Mouse (Mus musculus): Measurements from ENCODE around the gene Dnah5. TPM values are rescaled to one million over a fixed set of nuclear protein-coding genes. Genes with fewer than 3 reads are reported as not detected.

Dnah5 gene
- polyA plus RNA-seq (2012): not detected in 2 replicates

GRCm38 (mm10) chr15:28203111-28204075 is at the start of gene Dnah5:
Dnah5 (plus strand) TSS chr15:28203752.
- no peak for TF ChIP-seq GATA1 (IDR thresholded peaks at IDR 0.05; ENCODE audit: low read length)

GRCm38 (mm10) chr15:28154822-28155501 is 48.6 kb upstream of the Dnah5 start:
- TF ChIP-seq GATA1 (IDR thresholded peaks at IDR 0.05; ENCODE audit: low read length): no peak

- no peak for TF ChIP-seq GATA1 (IDR thresholded peaks at IDR 0.05; ENCODE audit: low read length)
Observed at GRCm38 (mm10) chr15:28158771-28159489, 44.6 kb upstream of the Dnah5 start.

- no peak for TF ChIP-seq GATA1 (IDR thresholded peaks at IDR 0.05; ENCODE audit: low read length)
Observed at GRCm38 (mm10) chr15:28162291-28162690, 41.3 kb upstream of the Dnah5 start.

DNA sequence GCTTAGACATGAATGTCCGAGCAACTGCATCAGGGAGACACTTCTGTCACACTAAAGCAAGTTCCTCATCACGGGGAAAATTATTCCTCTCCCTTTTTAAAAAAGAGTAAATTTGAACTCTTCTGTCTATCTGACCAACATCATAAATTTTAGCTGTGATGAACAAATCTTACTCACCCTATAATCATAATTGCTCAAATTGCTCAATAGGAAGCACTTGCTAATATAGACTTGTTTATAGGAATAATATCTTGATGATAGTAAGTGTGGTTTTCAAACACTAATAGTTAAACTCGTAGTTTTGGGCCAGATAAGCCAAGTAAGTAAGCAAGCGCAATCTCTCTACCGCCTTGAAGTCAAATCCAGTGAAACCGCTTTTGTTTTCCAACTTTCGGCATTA is 38.3 kb upstream of the Dnah5 start:
- no peak for TF ChIP-seq GATA1 (IDR thresholded peaks at IDR 0.05; ENCODE audit: low read length)

- TF ChIP-seq GATA1 (IDR thresholded peaks at IDR 0.05; ENCODE audit: low read length): no peak
Observed at GRCm38 (mm10) chr15:28166090-28166489, 37.5 kb upstream of the Dnah5 start.

DNA sequence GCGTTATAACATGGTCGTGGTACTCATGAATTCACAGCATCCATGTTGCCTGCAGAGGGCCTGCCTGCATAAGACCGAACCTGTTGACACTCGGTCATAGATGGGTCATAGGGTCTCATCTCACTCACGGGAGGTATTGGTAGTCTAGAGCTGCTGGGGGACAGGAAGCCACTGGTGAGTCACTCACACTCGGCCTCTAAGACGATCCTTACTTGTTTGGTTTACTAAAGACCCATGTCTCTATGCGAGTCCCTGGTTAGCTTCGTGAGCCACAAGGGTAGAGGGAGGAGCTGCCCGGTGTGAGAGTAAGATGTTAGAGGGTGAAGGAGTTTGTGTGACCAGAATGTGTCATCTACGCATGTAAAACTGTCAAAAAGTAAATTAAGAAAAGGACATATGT is 24.6 kb upstream of the Dnah5 start:
- TF ChIP-seq GATA1 (IDR thresholded peaks at IDR 0.05; ENCODE audit: low read length): no peak

DNA sequence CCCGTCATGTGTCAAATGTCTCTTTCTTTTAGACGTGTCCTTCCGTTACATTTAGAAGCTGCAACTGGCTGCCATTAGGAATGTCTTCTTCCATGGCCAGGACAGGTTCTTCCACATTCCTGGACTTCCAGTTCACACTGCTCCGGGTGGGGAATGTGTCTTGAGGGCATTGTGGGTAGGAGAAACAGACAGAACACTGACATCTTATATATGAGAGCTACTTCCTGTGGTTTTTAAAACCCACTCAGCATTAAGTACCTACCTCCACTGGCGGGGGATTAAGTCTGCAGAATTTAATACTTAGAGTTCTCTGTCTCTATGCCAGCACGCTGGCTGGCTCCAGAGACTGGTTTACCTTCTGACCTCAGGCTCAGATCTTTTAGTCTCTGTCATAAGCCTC is 24.0 kb upstream of the Dnah5 start:
- TF ChIP-seq GATA1 (IDR thresholded peaks at IDR 0.05; ENCODE audit: low read length): no peak

- no peak for TF ChIP-seq GATA1 (IDR thresholded peaks at IDR 0.05; ENCODE audit: low read length)
Observed at GRCm38 (mm10) chr15:28181862-28182261, 21.7 kb upstream of the Dnah5 start.

- TF ChIP-seq GATA1 (IDR thresholded peaks at IDR 0.05; ENCODE audit: low read length): no peak
Observed at GRCm38 (mm10) chr15:28182567-28182966, 21.0 kb upstream of the Dnah5 start.

- no peak for TF ChIP-seq GATA1 (IDR thresholded peaks at IDR 0.05; ENCODE audit: low read length)
Observed at GRCm38 (mm10) chr15:28187472-28188360, 15.8 kb upstream of the Dnah5 start.

DNA sequence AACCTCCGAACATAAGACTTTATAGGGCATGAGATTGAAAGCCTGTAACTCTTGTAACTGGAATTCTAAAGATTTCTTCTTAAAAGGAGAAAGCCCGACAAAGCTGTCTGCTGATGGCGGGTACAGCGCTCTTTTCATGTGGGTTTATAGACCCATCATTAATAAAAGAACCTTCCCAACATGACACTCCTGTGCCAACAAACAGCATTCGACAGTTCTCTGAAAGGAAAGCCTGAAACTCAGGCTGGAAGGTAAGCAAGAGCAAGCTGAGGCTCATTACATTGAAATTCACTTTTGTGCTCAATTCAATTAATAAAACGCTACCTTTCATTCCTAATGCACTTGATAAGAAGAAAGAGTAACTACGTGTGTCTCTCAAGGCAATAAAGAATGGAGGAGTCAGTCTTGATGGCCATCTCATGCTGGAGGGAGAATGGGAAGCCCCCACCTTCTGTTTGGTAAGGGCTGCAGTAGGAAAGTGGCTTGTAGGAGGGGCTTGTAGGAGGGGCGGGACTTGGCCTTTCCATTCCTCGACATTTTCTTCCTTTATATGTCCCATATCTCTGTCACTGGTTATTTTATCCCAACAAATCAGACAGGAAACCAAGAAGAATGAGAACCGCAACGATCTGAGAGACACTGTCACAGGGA is 15.1 kb upstream of the Dnah5 start:
- TF ChIP-seq GATA1 (IDR thresholded peaks at IDR 0.05; ENCODE audit: low read length): no peak

GRCm38 (mm10) chr15:28189668-28190067 is 13.9 kb upstream of the Dnah5 start:
- no peak for TF ChIP-seq GATA1 (IDR thresholded peaks at IDR 0.05; ENCODE audit: low read length)

DNA sequence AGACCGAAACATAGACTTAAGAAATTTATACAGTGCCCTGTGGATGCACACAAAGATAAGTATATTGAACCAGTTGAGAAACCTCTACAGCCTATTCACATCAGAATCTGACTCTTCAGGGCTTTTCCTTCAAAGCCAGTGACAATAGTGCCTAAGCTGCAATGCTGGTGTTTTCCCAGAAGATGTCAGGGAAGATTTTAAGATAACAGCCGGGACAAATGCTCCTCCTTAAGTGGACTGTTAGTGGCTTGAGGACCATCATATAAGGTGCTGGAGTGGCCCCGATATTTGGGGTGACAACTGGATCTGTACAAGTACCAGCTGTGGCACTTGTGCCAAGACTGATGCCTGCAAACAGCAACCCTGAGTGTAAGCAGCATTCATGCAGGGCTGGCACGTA is 4.9 kb upstream of the Dnah5 start:
- TF ChIP-seq GATA1 (IDR thresholded peaks at IDR 0.05; ENCODE audit: low read length): no peak

All from G1E-ER4 (cell line).